Mouse (Mus musculus): Measurements from ENCODE around the gene Rpl27a.

- no peak for TF ChIP-seq CTCF (IDR thresholded peaks at IDR 0.05; ENCODE audit: borderline replicate concordance, control insufficient read depth, extremely low read depth, insufficient read depth, low read length, poor library complexity)
- TF ChIP-seq POLR2A (IDR thresholded peaks at IDR 0.05; ENCODE audit: control insufficient read depth, extremely low read depth, insufficient read depth, low read length, poor library complexity) = no peak
Observed at GRCm38 (mm10) chr7:109510799-109511198, 8.1 kb upstream of the Rpl27a start.
